Mouse (Mus musculus): ENCODE results near the gene Lrrc8d.

DNA sequence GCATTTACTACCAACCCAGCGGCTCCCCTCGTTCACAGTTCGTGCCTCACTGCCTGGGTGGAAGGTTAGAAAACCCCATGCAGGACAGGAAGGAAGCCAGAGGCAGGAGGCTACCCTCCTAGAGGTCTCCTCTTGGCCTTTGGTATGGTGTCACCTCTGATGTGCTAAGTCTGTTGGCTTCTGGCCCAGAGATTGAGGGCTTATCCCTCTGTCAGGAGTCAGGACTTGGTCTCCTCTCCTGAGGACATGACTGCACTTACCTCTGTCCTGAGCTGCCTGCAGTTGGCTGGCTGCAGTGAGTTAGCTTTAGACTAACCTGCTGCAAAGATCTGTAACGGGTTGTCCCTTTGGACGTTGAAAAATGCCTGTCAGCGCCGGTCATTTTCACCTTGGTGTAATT is 107.7 kb downstream of the Lrrc8d start:
- TF ChIP-seq EP300 (IDR thresholded peaks at IDR 0.05; ENCODE audit: insufficient read depth, low read depth, low read length) (no peak), CTCF (IDR thresholded peaks at IDR 0.05; ENCODE audit: low read depth, low read length) (no peak)

All from ES-Bruce4 (cell line).